Mouse (Mus musculus): ENCODE measurements around the gene Ccr9.
A peak's percentile ranks its signal among the peaks of the same experiment; 100 is the strongest.
"Not testable (repeated sequence)": the region's sequence is repeated elsewhere in the genome, so short reads cannot be mapped to it uniquely, and the experiment has no call there.

The Ccr9 gene

GRCm38 (mm10) chr9:123717186-123718008, 39.2 kb downstream of the Ccr9 start, which contains the start of gene Lztfl1:
Gene Lztfl1 (minus strand): TSS chr9:123717697.
- DNase-seq, result peak; percentile 93

- DNase-seq, result no peak
Measured at GRCm38 (mm10) chr9:123722737-123723493, 44.7 kb downstream of the Ccr9 start.

GRCm38 (mm10) chr9:123731271-123731670, 53.0 kb downstream of the Ccr9 start:
- DNase-seq, result no peak

- DNase-seq, result no peak
Measured at GRCm38 (mm10) chr9:123734133-123734532, 55.9 kb downstream of the Ccr9 start.

GRCm38 (mm10) chr9:123740799-123741198, 62.6 kb downstream of the Ccr9 start:
- no peak for DNase-seq

GRCm38 (mm10) chr9:123749687-123750086, 71.4 kb downstream of the Ccr9 start:
- DNase-seq, result not testable (repeated sequence)

GRCm38 (mm10) chr9:123754333-123754732, 76.1 kb downstream of the Ccr9 start:
- peak; percentile 81 for DNase-seq

GRCm38 (mm10) chr9:123756752-123757151, 78.5 kb downstream of the Ccr9 start:
- DNase-seq, result peak; percentile 87

GRCm38 (mm10) chr9:123757326-123757725, 79.1 kb downstream of the Ccr9 start:
- DNase-seq, result peak; percentile 56

GRCm38 (mm10) chr9:123758156-123758555, 79.9 kb downstream of the Ccr9 start:
- peak; percentile 11 for DNase-seq

GRCm38 (mm10) chr9:123758645-123759044, 80.4 kb downstream of the Ccr9 start:
- peak; percentile 58 for DNase-seq

- DNase-seq, result peak; percentile 20
Measured at GRCm38 (mm10) chr9:123760806-123761205, 82.6 kb downstream of the Ccr9 start.

- peak; percentile 66 for DNase-seq
Measured at GRCm38 (mm10) chr9:123762886-123763285, 84.6 kb downstream of the Ccr9 start.

GRCm38 (mm10) chr9:123763771-123764170, 85.5 kb downstream of the Ccr9 start:
- peak; percentile 56 for DNase-seq

- peak; percentile 75 for DNase-seq
Measured at GRCm38 (mm10) chr9:123766996-123767395, 88.8 kb downstream of the Ccr9 start.

GRCm38 (mm10) chr9:123768443-123768842, 90.2 kb downstream of the Ccr9 start:
- peak; percentile 33 for DNase-seq

- DNase-seq, result peak; percentile 40
Measured at GRCm38 (mm10) chr9:123769532-123769931, 91.3 kb downstream of the Ccr9 start.

GRCm38 (mm10) chr9:123773299-123773698, 95.1 kb downstream of the Ccr9 start:
- DNase-seq, result peak; percentile 74

- DNase-seq, result no peak
Measured at GRCm38 (mm10) chr9:123788855-123789529, 110.8 kb downstream of the Ccr9 start.

- peak; percentile 75 for DNase-seq
Measured at GRCm38 (mm10) chr9:123796174-123796573, 117.9 kb downstream of the Ccr9 start.

GRCm38 (mm10) chr9:123801527-123801926, 123.3 kb downstream of the Ccr9 start:
- DNase-seq, result no peak

GRCm38 (mm10) chr9:123802421-123802820, 124.2 kb downstream of the Ccr9 start:
- DNase-seq, result no peak

- no peak for DNase-seq
Measured at GRCm38 (mm10) chr9:123802896-123803295, 124.7 kb downstream of the Ccr9 start.

Measured in thymus, postnatal 4 days (tissue).